Mouse (Mus musculus) cerebellum, adult 11 months (tissue): ENCODE results near the gene Fam240b.
"Not testable (repeated sequence)": the region's sequence is repeated elsewhere in the genome, so short reads cannot be mapped to it uniquely, and the experiment has no call there.

ENCODE experiments used
- DNase-seq: peaks from one replicate; pipeline ENCODE4 v3.0.0; 2022

Fam240b gene

GRCm38 (mm10) chr13:64497692-64498091 is at the start of gene Fam240b:
Gene Fam240b, minus strand, starts transcription at chr13:64497792.
- DNase-seq = no peak

- DNase-seq = no peak
These were observed 32.5 kb upstream of the Fam240b start for GRCm38 (mm10) chr13:64530139-64530538.

GRCm38 (mm10) chr13:64526515-64527285 is 29.1 kb upstream of the Fam240b start:
- DNase-seq = no peak

GRCm38 (mm10) chr13:64514247-64514646 is 16.7 kb upstream of the Fam240b start:
- DNase-seq = no peak

- no peak for DNase-seq
These were observed 14.0 kb upstream of the Fam240b start for GRCm38 (mm10) chr13:64511616-64512015.

GRCm38 (mm10) chr13:64507361-64507760 is 9.8 kb upstream of the Fam240b start:
- DNase-seq = no peak

- no peak for DNase-seq
These were observed 5.2 kb upstream of the Fam240b start for GRCm38 (mm10) chr13:64502833-64503232.

GRCm38 (mm10) chr13:64493586-64493985 is 4.0 kb downstream of the Fam240b start:
- DNase-seq = no peak

- DNase-seq = no peak
These were observed 7.7 kb downstream of the Fam240b start for GRCm38 (mm10) chr13:64489886-64490285.

- no peak for DNase-seq
These were observed 17.6 kb downstream of the Fam240b start for GRCm38 (mm10) chr13:64479960-64480359.

GRCm38 (mm10) chr13:64477968-64478367 is 19.6 kb downstream of the Fam240b start:
- DNase-seq = no peak

- no peak for DNase-seq
These were observed 29.7 kb downstream of the Fam240b start for GRCm38 (mm10) chr13:64467886-64468285.

- DNase-seq = peak; percentile 24
These were observed 32.4 kb downstream of the Fam240b start for GRCm38 (mm10) chr13:64465166-64465565.

- no peak for DNase-seq
These were observed 35.0 kb downstream of the Fam240b start for GRCm38 (mm10) chr13:64462581-64462980.

- no peak for DNase-seq
These were observed 39.4 kb downstream of the Fam240b start for GRCm38 (mm10) chr13:64458181-64458580.

- not testable (repeated sequence) for DNase-seq
These were observed 40.2 kb downstream of the Fam240b start for GRCm38 (mm10) chr13:64457225-64457978.

GRCm38 (mm10) chr13:64450001-64450794 is 47.4 kb downstream of the Fam240b start:
- DNase-seq = no peak

GRCm38 (mm10) chr13:64448729-64449128 is 48.9 kb downstream of the Fam240b start:
- DNase-seq = no peak

- DNase-seq = no peak
These were observed 49.6 kb downstream of the Fam240b start for GRCm38 (mm10) chr13:64447947-64448346.

GRCm38 (mm10) chr13:64445254-64445920 is 52.2 kb downstream of the Fam240b start:
- no peak for DNase-seq

GRCm38 (mm10) chr13:64443263-64443894 is 54.2 kb downstream of the Fam240b start:
- peak; percentile 36 for DNase-seq

- DNase-seq = no peak
These were observed 57.0 kb downstream of the Fam240b start for GRCm38 (mm10) chr13:64440592-64440991.
